Mouse (Mus musculus) erythroblast, embryonic 14.5 days (primary cell): Measurements from ENCODE around the gene Zfp422. TPM values are rescaled to one million over a fixed set of nuclear protein-coding genes. Genes with fewer than 3 reads are reported as not detected.

Experiments
- H3K27me3 ChIP-seq: 2 replicates; pipeline ENCODE4 v1.6.1; 2012; ENCODE audit warnings: inconsistent platforms; ENCODE audit not compliant: control insufficient read depth
- H3K36me3 ChIP-seq: 2 replicates; pipeline ENCODE4 v1.6.1; 2012; ENCODE audit warnings: mild to moderate bottlenecking, inconsistent platforms; ENCODE audit not compliant: control insufficient read depth
- H3K4me1 ChIP-seq: 2 replicates; pipeline ENCODE4 v1.6.1; 2012; ENCODE audit warnings: inconsistent platforms; ENCODE audit not compliant: control insufficient read depth
- H3K4me3 ChIP-seq: replicated peaks from 2 replicates; pipeline ENCODE3; 2012; ENCODE audit warnings: moderate library complexity, mild to moderate bottlenecking, inconsistent platforms
- H3K9me3 ChIP-seq: 2 replicates; pipeline ENCODE4 v1.6.1; 2012; ENCODE audit warnings: low read length, inconsistent platforms, mixed read lengths; ENCODE audit not compliant: control insufficient read depth
- GATA1 ChIP-seq: IDR thresholded peaks from 2 replicates; pipeline ENCODE4 v1.6.1; 2012; ENCODE audit warnings: low read length, inconsistent platforms, mixed read lengths
- TAL1 ChIP-seq: IDR thresholded peaks from 3 replicates; pipeline ENCODE4 v1.6.1; 2012; ENCODE audit warnings: low read length, inconsistent platforms, mixed read lengths
- polyA plus RNA-seq: library from polyadenylated mRNA; stranded (reverse); fragments of >175 nt; gene quantifications from 2 replicates; pipeline ENCODE4 v1.2.3, GENCODE M21; 2012

Gene Zfp422
- polyA plus RNA-seq, 1 experiment: 0.04 TPM

DNA sequence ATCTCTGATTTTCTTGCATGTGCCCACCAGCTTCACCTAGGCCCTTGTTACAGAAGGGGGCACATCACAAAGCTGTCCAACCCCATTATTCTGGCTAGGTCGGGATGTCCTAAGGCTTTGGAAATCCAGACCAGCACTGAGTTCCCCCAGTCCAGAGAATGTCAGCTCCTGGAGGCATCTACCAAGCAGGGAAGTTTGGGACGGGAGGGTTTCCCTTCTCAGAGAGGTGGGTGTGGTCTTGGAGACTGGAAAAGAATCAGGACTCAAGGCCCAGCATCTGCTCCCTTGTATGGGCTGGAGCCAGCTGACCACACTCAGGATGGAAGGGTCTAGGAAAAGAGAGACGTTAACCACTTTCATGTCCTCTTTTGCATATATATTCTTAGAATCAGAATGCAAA, 24.4 kb upstream of the Zfp422 start:
- Histone ChIP-seq H3K4me1 (peaks cover 7% of the 10 kb centered on the region), H3K4me3 (no peak overlapping the region)

DNA sequence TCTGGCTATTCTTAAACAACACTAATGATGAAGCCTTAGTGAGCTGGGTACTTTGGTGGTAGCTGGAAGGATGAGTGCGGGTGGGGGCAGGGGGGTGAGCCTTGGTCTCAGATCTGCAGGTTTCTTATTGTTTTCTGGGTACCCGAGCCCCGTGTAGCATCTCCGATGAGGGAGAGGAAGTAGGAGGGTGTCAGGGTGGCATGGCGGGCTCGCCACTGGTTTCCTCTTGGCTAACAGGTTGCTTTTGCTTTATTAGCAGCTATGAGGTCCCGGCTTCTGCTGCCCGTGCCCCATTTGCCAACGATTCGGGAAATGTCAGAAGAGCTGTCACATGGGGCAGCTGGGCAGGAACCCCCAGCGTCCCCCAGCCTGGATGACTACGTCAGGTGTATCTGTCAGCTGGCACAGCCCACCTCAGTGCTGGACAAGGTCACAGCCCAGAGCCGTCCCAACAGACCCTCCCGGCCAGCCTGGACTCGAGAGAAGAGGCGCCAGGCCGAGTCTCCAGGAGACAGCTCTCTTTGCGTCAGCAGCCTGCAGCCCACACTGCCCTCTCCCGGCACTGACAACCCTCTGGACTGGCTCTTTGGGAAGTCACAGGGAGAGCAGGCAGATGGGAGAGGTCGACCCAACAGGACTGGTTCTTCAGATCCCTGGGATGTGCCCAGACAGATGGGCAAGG, 22.8 kb upstream of the Zfp422 start:
- H3K4me3 ChIP-seq: no peak overlapping the region
- peaks cover 8% of the 10 kb centered on the region; the same call in 1 of the 2 replicates for H3K9me3 ChIP-seq
- H3K27me3 ChIP-seq: no peaks in the 10 kb centered on the region
- H3K4me1 ChIP-seq: peaks cover 7% of the 10 kb centered on the region
- H3K36me3 ChIP-seq: no peaks in the 10 kb centered on the region
- TF ChIP-seq TAL1 (no peak), GATA1 (no peak)

More for the DNA sequence above, 24.4 kb upstream of the Zfp422 start:
- TF ChIP-seq GATA1 (no peak), TAL1 (no peak)
- Histone ChIP-seq H3K27me3 (no peaks in the 10 kb centered on the region), H3K36me3 (no peaks in the 10 kb centered on the region), H3K9me3 (peaks cover 17% of the 10 kb centered on the region; the same call in 1 of the 2 replicates)

GRCm38 (mm10) chr6:116650406-116650805, 21.6 kb upstream of the Zfp422 start, which contains the start of gene Depp1:
Gene Depp1, plus strand, starts transcription at chr6:116650609.
- Histone ChIP-seq H3K9me3 (no peaks in the 10 kb centered on the region; the same call in 1 of the 2 replicates), H3K36me3 (no peaks in the 10 kb centered on the region), H3K4me1 (peaks cover 7% of the 10 kb centered on the region), H3K4me3 (peak within 1 kb of the TSS; percentile 29), H3K27me3 (no peaks in the 10 kb centered on the region)
- TF ChIP-seq TAL1: no peak
- no peak for TF ChIP-seq GATA1

- H3K36me3 ChIP-seq: no peaks in the 10 kb centered on the region
- H3K27me3 ChIP-seq: no peaks in the 10 kb centered on the region
- no peak overlapping the region for H3K4me3 ChIP-seq
- no peaks in the 10 kb centered on the region; the same call in 1 of the 2 replicates for H3K9me3 ChIP-seq
- TF ChIP-seq GATA1 (no peak), TAL1 (no peak)
- H3K4me1 ChIP-seq: peaks cover 7% of the 10 kb centered on the region
Observed at GRCm38 (mm10) chr6:116649811-116650210, 21.0 kb upstream of the Zfp422 start.

DNA sequence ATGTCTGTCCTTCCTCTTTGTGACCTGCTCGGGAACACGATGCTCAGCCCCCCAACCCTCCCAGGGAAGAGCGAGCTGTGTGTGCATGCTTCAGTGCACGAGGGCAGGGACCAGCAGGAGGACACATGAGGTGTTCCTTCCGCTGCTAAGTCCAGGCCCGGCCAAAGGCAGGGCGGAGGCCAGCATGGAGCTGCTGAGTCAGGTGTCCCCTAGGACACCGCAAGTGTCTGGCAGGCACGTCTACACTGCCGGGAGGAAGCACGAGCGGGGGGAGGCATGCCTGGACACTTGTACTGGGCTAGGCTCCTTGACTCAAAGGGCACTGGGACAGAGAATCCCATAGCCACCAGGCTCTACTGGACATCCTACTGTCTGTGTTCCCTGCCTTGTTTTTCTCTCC, 19.0 kb upstream of the Zfp422 start:
- no peaks in the 10 kb centered on the region for H3K36me3 ChIP-seq
- H3K9me3 ChIP-seq: no peaks in the 10 kb centered on the region; the same call in 1 of the 2 replicates
- no peak overlapping the region for H3K4me3 ChIP-seq
- no peaks in the 10 kb centered on the region for H3K27me3 ChIP-seq
- no peak for TF ChIP-seq GATA1
- no peak for TF ChIP-seq TAL1
- H3K4me1 ChIP-seq: peaks cover 7% of the 10 kb centered on the region

DNA sequence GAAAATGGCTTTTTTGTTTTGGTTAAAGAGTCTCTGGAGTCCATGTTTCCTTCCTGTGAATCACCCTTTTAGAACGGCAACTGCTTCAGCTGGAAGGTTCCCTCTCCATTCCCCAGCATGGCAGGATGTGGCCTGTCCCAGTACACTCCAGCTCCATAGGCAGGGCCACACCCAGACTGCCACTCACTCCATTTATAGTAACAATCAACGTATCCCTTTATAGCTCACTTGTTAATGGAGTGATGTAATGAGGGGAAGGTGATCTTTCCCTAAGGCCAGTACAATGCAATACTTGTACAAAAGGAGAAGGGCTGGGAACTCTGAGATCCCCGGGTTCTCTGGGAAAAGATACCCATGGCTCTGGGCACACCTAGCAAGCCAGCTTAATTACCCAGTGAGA, 15.5 kb upstream of the Zfp422 start:
- Histone ChIP-seq H3K27me3 (no peaks in the 10 kb centered on the region), H3K36me3 (no peaks in the 10 kb centered on the region), H3K4me3 (no peak overlapping the region), H3K4me1 (no peaks in the 10 kb centered on the region), H3K9me3 (no peaks in the 10 kb centered on the region; the same call in 1 of the 2 replicates)
- TF ChIP-seq GATA1: no peak

DNA sequence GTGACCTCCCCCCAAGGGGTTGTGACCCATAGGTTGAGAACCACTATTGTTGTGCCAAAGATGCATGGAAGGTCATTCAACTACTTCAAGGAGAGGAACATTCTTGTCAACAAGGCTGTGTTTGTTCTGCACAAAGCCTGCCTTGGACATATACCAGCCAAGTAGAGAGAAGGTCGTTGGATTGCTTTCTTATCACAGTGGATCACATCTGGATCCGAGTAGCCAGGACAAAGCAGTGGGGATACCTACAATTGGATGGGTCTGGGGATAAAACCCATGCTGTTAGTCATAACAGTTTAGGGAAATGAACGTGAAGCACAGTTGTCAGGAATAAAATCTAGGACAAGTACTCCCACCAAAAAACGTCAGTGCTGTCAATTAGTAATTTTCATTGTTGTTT, 15.1 kb upstream of the Zfp422 start:
- Histone ChIP-seq H3K27me3 (no peaks in the 10 kb centered on the region), H3K36me3 (no peaks in the 10 kb centered on the region), H3K4me3 (no peak overlapping the region), H3K9me3 (no peaks in the 10 kb centered on the region; the same call in 1 of the 2 replicates), H3K4me1 (no peaks in the 10 kb centered on the region)
- no peak for TF ChIP-seq TAL1
- no peak for TF ChIP-seq GATA1

- Histone ChIP-seq H3K27me3 (no peaks in the 10 kb centered on the region), H3K9me3 (no peaks in the 10 kb centered on the region), H3K36me3 (no peaks in the 10 kb centered on the region), H3K4me1 (no peaks in the 10 kb centered on the region), H3K4me3 (no peak overlapping the region)
- TF ChIP-seq GATA1 (no peak), TAL1 (no peak)
Observed at GRCm38 (mm10) chr6:116642942-116643341, 14.1 kb upstream of the Zfp422 start.

- Histone ChIP-seq H3K9me3 (no peaks in the 10 kb centered on the region), H3K4me3 (no peak overlapping the region), H3K36me3 (no peaks in the 10 kb centered on the region), H3K4me1 (no peaks in the 10 kb centered on the region), H3K27me3 (no peaks in the 10 kb centered on the region)
- TF ChIP-seq GATA1: no peak
- TF ChIP-seq TAL1: no peak
Observed at GRCm38 (mm10) chr6:116639663-116640062, 10.9 kb upstream of the Zfp422 start.

DNA sequence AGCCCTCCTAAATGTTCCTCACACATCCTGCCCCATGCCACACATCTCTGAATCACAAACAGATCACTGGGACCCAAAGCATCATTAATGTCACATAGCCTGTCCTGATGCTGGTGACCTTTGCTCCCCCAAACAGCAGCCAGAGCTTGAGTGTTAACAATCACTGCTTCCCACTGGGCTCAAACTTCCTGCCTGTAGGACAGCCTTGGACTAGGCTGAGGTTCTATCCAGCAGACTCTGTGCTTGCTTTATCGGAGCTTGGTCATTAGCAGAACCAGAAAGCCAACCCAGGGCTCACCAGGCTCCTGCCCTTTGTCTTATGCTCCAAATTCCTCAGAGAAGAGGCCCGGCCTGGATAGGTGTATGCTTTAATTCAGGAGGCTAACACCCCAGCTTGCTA, 10.1 kb upstream of the Zfp422 start:
- Histone ChIP-seq H3K4me1 (no peaks in the 10 kb centered on the region), H3K9me3 (no peaks in the 10 kb centered on the region), H3K36me3 (no peaks in the 10 kb centered on the region), H3K4me3 (no peak overlapping the region), H3K27me3 (no peaks in the 10 kb centered on the region)
- TF ChIP-seq GATA1: no peak
- TF ChIP-seq TAL1: no peak
